Mouse (Mus musculus) right cerebral cortex, postnatal 25 days (tissue): Measurements from ENCODE around the gene Med31.
A peak's percentile ranks its signal among the peaks of the same experiment; 100 is the strongest.

Experiments used
- DNase-seq: peaks from one replicate; pipeline ENCODE4 v3.0.0; 2022

Med31 gene

GRCm38 (mm10) chr11:72215410-72215797 lies at the start of gene Med31:
Gene Med31 (minus strand): TSS chr11:72215592.
- peak; percentile 80 for DNase-seq

DNA sequence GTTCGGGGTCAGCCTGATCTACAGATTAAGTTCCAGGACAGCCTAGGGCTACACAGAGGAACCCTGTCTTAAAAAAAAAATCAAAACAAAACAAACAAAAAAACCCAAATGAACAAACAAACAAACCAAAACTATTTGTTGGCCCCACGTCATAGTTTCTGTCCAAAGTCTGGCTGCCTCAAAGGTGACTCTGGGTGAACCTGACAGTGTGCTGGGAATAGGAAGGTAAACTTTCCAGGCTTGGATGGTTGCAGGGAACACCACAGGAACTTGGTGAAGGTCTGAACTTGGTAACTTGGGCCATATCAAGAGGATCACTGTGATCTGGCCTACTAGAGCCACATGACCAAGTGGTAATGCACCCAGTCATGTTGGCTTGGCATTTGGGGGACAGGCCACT lies 41.0 kb upstream of the Med31 start:
- DNase-seq, result no peak

- no peak for DNase-seq
Observed at GRCm38 (mm10) chr11:72255629-72256028, 40.2 kb upstream of the Med31 start.

GRCm38 (mm10) chr11:72245196-72245753 lies 29.9 kb upstream of the Med31 start:
- peak; percentile 21 for DNase-seq

GRCm38 (mm10) chr11:72240062-72240860 lies 24.9 kb upstream of the Med31 start:
- DNase-seq, result no peak

- peak; percentile 17 for DNase-seq
Observed at GRCm38 (mm10) chr11:72234013-72234412, 18.6 kb upstream of the Med31 start.

GRCm38 (mm10) chr11:72232991-72233390 lies 17.6 kb upstream of the Med31 start:
- no peak for DNase-seq

- DNase-seq, result no peak
Observed at GRCm38 (mm10) chr11:72232068-72232467, 16.7 kb upstream of the Med31 start.

DNA sequence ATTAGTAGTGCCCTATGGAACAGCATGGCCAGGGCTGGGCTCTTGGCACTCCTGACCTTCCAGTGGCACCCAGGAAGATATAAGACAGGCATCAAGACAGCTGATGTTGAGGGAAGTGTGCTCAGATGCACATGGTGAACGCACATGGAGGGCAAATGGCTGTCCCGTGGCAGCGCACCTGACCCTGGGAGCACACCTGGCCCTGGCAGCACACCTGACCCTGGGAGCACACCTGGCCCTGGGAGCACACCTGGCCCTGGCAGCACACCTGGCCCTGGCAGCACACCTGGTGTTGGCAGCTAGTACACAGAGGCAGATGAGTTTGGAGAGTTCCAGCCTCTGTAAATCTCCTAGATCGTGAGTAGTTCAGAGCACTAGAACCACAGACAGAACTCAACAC lies 13.1 kb upstream of the Med31 start:
- no peak for DNase-seq

- no peak for DNase-seq
Observed at GRCm38 (mm10) chr11:72226901-72227300, 11.5 kb upstream of the Med31 start.

- no peak for DNase-seq
Observed at GRCm38 (mm10) chr11:72226020-72226791, 10.8 kb upstream of the Med31 start.

DNA sequence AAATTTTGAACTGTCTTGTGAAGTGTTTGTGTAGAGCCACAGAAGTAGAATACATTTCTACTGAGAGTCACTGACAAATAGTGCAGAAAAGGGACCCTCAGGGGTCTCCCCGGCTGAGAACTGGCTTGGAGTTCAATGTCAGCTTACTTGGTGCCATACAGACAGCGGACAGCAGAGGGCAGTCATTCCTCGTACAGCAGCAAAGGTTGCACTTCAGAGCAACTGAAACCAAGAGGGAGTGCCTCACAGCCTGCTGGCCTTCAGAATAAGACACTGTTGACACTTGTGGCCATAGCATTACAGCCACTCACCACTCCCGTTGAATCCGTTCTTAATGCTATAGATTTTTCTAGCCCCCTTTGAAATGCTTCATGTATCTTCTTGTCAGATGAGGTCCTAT lies 9.5 kb upstream of the Med31 start:
- DNase-seq, result peak; percentile 69

DNA sequence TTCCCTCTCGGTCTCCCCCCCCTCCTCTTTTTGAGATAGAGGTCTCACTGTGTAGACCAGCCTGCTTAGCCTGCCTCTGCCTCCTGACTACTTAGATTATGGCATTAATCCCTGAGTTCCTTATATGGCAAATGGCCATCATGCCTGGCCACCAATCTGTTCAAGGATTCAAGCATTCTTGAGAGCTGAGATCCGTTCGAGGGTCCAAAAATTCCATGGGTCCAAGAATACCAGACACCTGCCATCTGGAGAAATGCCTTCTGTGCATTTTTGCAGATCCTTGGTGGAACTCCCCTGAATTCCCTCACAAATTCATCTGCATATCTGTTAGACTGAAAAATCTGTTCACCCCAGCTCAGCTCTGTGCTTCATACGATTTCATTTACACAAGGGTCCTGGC lies 8.0 kb upstream of the Med31 start:
- DNase-seq, result no peak

- peak; percentile 61 for DNase-seq
Observed at GRCm38 (mm10) chr11:72221278-72221677, 5.9 kb upstream of the Med31 start.

DNA sequence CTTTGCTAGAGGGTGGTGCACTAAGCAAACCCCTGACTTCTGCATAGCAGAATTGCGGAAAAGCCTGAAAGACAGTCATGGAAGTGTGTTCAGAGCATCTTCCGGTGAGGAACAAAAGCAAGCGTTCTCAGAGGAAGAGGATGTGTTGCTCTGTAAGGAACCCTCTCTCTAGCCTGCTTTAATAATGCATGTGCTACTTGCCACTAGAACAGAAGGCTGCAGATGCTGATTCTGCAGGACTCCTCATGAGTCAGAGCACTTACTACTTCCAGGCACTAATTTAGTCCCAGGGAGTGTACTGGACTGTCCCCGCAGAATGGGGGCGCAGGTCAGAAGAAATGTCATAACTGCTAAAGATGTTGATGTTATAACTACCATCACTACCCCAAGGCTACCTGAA lies 1.7 kb upstream of the Med31 start:
- no peak for DNase-seq

DNA sequence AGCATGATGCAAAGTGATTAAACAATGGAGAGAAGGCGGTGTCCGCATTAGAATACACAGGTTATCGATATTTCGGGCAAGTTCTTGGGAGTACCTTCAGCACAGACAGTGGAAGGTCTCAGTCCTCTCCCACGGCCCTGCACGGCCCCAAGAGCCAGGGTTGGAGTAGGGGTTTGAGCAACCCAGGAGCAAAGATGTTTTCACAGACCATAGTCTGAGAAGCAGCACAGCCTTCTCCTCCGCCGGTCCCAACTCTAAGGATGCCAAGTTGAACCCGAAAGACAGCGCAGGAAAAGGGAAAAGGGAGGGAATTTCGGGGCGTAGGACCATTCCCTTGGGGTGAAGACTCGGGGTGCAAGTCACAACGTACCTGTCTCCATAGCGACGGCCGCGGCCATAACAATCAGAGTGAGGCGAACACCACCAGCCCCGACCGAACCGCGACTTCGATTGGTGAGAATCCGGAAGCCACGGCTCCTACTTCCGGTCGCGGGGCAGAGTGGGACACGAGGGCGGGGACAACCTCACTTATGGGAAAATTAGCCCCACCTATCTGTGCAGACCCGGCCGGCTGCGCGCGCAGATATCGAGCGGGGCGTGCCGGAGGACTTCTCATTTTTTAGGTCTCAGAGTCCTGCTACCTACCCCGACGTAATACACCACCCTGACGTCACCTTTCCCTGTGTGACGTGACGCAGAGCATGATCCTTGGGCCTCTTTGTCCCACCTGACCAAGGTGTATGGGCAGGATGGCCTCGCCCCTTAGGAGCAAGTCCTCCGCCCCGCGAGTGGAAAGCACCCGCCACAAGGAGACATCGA lies 592 bp downstream of the Med31 start:
- peak; percentile 94 for DNase-seq

DNA sequence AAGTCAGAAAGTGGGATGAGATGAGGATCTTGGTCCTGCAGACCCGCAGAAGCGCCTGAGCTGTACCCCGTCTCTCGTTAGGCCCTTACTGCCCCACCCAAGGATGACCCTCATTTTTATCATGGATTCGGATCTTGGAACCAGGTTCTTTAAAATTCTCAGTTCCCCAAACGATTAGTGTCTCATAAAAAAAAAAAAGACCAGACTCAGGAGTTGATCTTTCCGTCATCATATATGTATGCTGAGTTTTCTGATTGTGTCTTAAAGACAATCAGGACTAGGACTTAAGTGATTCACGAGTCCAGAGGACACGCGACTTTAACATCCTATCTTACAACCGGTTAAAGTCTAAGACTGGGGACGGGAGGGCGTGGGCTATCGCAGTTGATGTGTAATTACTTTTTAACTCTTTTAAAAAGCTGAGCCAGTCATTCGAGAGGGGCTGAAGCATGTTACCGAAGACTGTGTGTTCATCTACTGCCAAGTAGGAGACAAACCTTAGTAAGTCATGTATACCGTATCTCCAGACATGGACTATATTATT lies 7.5 kb downstream of the Med31 start:
- no peak for DNase-seq

- DNase-seq, result peak; percentile 91
Observed at GRCm38 (mm10) chr11:72207204-72207833, 8.1 kb downstream of the Med31 start, which contains the start of the genes 4933427D14Rik and Txndc17. Gene 4933427D14Rik (minus strand): TSS chr11:72207459. Gene Txndc17 (plus strand): TSS chr11:72207547.

DNA sequence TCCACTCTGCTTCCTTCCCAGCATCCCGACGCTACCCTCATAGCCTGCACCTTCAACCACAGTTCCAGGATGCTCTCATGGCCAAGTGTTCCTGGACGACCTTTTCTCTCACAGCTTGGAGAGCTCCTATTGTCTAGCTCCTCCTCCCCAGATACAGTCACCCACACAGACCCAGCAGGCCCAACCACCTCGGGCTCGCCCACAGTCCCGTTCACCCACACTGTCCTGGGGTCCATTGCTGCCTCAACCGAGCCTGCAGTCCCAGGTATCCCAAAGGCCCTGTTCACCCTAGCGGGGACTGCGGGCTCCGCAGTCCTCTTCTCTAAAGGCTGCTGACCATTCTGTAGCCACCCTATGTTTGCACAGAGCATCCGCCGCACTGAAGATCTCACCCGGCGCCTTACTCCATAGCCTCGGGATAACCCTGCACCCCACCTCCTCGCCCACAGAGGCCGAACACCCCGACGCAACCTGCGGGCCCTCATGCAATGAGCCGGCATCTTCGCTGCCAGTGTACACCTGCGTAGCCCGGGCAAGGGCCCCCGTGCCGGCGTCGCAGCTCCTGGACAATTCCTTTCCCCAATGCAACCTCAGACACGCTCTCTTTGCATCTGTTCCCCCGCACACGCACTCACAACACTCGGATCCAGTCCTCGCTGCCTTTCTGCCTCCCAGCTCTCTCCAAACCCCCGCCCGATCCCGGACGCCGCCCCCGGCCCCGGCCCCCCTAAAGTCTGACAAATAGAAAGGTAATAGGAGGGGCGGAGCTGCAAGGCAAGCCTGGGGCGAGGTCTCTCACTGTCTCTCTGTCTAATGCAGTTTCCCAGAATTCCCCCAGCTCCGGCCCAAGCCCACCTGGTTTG lies 8.8 kb downstream of the Med31 start, which contains the start of gene Gm43951:
Gene Gm43951 (minus strand): TSS at position 500 of the 863 bp plus-strand sequence.
- DNase-seq, result peak; percentile 50

DNA sequence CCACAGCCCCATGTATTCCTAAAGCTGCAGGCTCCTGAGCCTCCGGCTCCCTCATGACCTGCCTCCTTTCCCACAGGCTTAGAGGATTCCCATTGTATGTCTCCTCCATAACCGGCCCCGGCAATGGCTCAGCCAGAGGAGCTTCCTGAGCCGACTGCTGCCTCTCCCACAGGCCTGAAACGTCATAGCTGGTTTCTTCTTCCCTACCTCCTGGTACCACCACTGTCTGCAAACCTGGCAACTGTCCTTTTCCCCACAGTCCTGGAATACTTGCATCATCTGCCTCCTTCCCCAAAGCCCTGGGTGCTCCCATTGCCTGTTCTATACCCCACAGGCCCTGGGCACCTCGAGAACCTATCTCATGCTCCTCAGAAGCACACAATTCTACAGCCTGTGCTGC lies 10.1 kb downstream of the Med31 start:
- DNase-seq, result no peak

- no peak for DNase-seq
Observed at GRCm38 (mm10) chr11:72203440-72203839, 12.0 kb downstream of the Med31 start.
